Mouse (Mus musculus) cortical plate, adult 2 months (tissue): Measurements from ENCODE around the gene Lats2.

ENCODE experiments used
- CTCF ChIP-seq: fragments of 200-500 bp; IDR thresholded peaks from 2 replicates; pipeline ENCODE4 v1.5.1; 2011; ENCODE audit warnings: mild to moderate bottlenecking, control low read depth, low read length; ENCODE audit not compliant: insufficient read depth; ENCODE audit errors: extremely low read depth
- POLR2A ChIP-seq: fragments of 200-500 bp; IDR thresholded peaks from 2 replicates; pipeline ENCODE4 v1.6.1; 2011; ENCODE audit warnings: mild to moderate bottlenecking, low read length, control low read depth; ENCODE audit not compliant: insufficient read depth; ENCODE audit errors: extremely low read depth

DNA sequence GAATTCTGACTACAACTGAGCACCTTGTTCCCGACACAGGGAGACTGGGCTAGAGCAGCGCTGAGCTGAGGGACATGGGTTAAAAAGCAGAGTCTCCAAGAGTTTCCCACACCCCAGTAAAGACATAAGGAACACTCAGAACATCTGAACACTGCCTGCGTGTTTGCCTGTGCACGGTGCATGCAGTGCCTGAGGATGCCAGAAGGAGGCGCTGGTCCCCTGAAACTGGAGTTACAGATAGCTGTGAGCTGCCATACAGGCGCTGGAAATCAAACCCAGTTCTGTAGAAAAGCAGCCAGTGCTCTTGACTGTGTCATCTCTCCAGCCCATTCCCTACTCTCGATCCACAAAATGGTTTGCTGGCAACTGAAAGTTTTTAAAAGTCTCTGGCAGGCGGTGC is 32.0 kb downstream of the Lats2 start:
- no peak for TF ChIP-seq CTCF
- no peak for TF ChIP-seq POLR2A
